Mouse (Mus musculus) thymus, postnatal 10 days (tissue): ENCODE data around the gene Pcgf2.
"Not testable (repeated sequence)": the region's sequence is repeated elsewhere in the genome, so short reads cannot be mapped to it uniquely, and the experiment has no call there.

Experiments used
- DNase-seq, 2 experiments: peaks; one replicate each; pipeline ENCODE4 v3.0.0; 2021; ENCODE audit warnings: low spot score in 2 of 2

Gene Pcgf2

DNA sequence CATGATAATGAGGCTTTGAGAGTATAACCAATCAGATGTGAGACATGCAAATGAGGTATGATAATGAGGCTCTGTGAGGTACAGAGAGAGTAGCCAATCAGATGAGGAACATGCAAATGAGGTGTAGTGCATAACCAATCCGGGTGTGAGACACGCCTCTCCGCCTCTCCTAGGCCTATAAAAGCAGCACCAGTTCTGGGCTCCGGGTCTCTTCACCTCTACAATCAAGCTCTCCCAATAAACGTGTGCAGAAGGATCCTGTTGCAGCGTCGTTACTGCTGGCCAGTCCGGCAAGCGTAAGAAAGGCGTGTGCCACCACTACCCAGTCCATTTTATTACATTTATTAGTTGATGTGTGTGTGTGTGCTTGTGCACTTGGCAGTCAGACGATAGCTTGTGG lies 46.9 kb downstream of the Pcgf2 start:
- not testable (repeated sequence) for DNase-seq

DNA sequence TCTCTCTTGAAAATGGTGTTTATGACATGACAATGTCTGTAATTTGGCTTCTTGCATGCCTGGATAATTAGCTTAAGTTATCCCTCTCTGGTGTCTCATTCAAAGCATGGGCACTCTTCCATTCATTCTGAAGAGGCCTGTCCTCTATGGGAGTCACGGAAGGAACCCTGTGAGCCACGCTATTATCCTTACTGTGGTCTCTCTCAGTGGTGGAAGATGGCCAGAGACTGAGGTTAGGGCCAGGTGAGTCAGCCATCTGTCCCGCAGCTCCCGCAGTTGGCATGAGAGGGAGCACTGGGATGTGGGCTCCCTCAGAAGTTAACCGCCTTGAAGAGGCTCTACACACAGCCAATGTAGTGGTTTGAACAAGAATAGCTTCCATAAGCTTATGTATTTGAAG lies 50.0 kb downstream of the Pcgf2 start:
- no peak for DNase-seq

DNA sequence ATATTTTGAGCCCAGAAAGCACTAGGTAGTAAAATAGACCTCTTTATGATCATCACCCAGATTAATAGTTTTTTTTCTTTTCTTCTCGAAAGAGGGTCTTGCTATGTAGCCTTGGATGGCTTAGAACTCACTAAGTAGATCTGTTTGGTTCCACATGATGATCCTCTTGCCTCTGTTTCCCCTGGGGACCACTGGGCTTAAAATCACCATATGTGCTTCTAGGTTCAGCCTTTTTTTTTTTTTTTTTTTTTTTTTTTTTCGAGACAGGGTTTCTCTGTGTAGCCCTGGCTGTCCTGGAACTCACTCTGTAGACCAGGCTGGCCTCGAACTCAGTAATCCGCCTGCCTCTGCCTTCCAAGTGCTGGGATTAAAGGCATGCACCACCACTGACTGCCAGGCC lies 51.8 kb downstream of the Pcgf2 start:
- not testable (repeated sequence) for DNase-seq

DNA sequence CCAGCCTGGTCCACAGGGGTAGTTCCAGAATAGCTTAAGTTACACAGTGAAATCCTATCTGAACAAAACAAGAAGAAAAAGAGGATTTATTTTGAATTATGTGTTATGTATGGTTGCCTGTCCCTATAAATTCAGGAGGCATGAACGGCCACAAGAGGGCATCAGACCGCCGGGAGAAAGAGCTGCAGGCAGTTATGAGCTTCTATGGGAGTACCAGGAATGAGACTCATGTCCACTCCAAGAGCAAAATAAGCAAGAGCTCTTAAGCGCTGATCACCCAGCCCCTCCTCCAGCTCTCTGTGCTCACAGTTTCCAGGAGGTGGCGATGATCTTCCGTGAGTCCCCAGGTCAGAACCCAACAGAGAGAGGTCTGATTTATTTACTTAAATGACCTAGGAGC lies 55.5 kb downstream of the Pcgf2 start:
- DNase-seq: peak; percentile 53 to 77

DNA sequence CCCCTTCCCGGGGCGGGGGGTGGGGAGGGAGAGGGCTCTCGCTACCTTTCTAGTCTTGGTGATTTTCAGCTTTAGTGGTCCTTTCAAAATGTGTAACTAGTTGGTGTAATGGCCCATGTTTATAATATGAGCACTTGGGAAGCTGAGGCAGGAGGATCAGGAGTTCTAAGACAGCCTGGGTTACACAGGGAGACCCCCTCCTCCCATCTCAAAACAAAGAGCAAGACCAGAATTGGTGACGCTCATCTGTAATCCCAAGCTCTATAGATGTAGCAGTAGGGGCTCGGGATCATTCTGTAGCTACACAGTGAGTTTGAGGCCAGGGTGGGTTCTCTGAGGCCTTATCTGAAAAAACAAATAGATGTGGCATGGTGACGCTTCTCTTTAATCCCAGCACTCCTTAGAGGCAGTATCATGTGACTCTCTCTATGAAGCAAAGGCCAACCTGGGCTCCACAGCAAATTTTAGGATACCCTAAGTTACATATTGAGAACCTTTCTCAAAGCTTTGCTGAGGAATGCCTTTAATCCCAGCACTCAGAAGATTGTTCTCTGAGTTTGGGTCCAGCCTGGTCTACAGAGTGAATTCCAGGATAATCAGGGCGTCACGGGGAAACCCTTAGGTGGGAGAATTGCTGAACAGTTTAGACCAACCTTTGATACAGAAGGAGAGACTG lies 56.8 kb downstream of the Pcgf2 start:
- DNase-seq: no peak

DNA sequence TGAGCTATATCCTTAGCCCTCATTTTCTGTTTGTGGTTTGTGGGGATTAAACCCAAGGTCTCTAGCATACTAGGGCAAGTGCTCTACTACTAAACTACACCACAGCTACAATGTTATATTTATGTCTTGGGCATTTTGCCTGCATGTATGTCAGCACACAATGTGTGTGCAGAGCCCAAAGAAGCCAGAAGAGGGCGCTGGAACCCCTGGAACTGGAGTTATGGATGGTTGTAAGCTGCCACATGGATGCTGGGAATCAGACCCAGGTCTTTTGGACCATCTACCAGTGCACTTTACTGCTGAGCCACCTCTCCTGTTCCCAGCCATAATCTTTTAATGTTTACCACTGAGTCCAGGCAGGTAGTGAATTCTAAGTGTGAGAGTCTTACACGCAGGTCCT lies 57.6 kb downstream of the Pcgf2 start:
- DNase-seq: no peak

DNA sequence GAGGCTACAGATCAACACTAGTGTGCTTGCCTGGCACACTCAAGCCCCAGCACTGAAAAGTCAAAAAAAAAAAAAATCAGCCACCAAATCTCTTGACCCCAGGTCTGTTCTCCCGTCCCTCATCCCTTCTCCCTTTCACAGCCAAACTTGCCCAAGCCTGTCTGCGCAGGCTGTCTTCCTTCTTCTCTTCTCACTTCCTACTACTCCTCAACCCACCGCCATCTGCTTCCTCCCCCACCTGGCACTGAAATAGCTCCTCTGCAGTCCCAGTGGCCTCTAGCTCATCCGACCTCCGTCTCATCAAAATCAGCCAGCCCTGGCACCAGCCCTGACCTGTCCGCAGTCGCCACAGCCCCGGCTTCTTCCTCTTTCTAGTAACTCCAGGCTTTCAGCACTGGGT lies 58.6 kb downstream of the Pcgf2 start:
- no peak for DNase-seq
